Mouse (Mus musculus) adrenal gland, adult 8-10 months (tissue): ENCODE data around the gene Flad1. TPM values are rescaled to one million over a fixed set of nuclear protein-coding genes. Genes with fewer than 3 reads are reported as not detected.

Experiments
- DNase-seq: peaks from one replicate; pipeline ENCODE4 v3.0.0; 2022
- total RNA-seq, 4 experiments: library from RNA; stranded (reverse); gene quantifications; 2 replicates each; pipeline ENCODE4 v1.2.4; 2022

The Flad1 gene
- total RNA-seq, 4 experiments from 2014 or later, result 25.7 to 39.9 (median 33.0) TPM

GRCm38 (mm10) chr3:89425876-89426275 is 14.2 kb upstream of the Flad1 start:
- no peak for DNase-seq

DNA sequence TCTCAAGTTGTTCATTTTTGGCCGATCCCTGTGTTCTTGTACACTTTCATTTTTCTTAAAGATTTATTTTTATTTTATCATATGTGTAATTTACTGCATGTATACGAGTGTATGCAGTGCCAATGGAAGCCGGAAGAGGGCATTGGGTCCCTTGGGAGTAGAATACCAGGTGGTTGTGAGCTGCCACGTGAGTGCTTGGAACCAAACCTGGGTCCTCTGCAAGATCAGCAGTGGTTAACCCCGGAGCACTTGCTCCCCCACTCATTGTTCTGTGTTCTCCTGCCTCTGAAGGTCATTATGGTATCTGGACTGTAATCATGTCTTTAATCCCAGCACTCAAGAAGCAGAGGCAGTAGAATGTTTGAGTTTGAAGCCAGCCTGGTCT is 13.5 kb upstream of the Flad1 start:
- no peak for DNase-seq

DNA sequence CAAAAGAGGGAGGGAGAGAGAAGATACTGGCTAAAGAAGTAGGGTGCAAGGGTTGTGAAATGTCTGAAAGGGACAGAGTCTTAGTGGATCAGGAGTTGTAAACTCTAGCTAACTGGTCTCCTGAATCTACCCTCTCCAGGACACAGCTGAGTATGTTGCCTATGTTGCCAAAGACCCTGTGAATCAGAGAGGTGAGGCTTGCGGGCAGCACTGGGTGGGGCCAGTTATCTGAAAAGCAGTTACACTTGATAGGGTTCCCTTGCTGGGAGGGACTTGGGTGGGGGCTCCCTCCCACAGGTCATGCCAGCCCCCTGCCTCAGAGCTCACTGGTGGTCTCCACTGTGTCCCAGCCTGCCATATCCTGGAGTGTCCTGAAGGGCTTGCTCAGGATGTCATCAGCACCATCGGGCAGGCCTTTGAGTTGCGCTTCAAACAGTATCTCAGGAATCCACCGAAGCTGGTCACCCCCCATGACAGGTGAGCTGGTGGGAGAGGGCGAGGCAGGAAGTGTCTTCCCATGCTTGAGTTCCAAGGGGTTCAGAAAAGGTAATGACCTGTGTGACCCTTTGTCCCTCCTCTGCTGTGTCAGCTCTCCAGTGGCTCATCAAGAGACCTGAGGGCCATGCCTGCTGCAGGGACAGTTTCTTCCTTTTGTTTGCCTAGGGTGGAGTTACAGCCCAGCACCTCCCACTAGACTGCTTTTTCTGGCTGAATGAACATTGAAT is 12.9 kb upstream of the Flad1 start:
- no peak for DNase-seq

- no peak for DNase-seq
These were observed 11.0 kb upstream of the Flad1 start for GRCm38 (mm10) chr3:89422556-89423205.

- DNase-seq, result no peak
These were observed 10.3 kb upstream of the Flad1 start for GRCm38 (mm10) chr3:89421810-89422473.

GRCm38 (mm10) chr3:89421002-89421774 is 9.5 kb upstream of the Flad1 start:
- DNase-seq, result peak; percentile 84

- DNase-seq, result no peak
These were observed 8.8 kb upstream of the Flad1 start for GRCm38 (mm10) chr3:89420421-89420820.

- no peak for DNase-seq
These were observed 8.3 kb upstream of the Flad1 start for GRCm38 (mm10) chr3:89419981-89420380.

GRCm38 (mm10) chr3:89419571-89419970 is 7.9 kb upstream of the Flad1 start:
- peak; percentile 69 for DNase-seq

GRCm38 (mm10) chr3:89418861-89419250 is 7.2 kb upstream of the Flad1 start:
- DNase-seq, result peak; percentile 83

DNA sequence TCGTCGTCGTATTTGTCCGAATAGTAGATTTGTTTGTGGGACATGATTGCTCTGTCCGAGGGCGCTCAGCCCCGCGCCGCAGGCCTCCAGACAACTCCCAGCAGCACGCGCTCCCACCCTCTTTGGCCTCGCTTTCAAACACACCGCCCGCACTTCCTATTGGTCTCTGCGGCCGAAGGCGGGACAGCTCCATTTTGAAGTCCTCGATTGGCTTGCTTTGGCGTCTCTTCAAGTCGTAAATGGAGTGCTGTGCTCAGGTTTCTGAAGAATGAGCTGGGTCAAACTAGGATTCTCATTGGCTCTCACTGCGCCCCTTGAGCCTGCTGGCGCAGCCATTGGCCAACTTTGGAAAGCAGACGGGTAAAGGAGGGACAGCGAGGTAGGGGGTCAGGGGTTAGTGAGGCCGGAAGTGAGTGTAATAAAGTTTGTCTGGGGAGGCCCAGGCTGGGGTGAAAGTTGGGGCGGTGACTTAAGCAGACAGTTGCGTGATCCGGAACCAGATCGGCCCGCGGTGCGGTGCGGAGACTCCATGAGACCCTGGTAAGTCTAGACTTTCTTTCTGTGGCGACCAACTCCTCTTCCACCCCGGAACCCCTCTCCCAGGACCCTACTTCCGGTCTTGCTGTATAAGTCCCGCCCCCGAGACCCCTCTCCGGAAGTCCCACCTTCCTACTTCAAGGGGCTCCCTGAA is 6.6 kb upstream of the Flad1 start, which contains the start of the genes Cks1b and Shc1:
Gene Cks1b, minus strand, starts transcription at position 214 of the 691 bp plus-strand sequence.
Gene Shc1, plus strand, starts transcription at position 274 of the 691 bp plus-strand sequence.
- peak; percentile 98 for DNase-seq

- DNase-seq, result no peak
These were observed 6.1 kb upstream of the Flad1 start for GRCm38 (mm10) chr3:89417840-89418169.

DNA sequence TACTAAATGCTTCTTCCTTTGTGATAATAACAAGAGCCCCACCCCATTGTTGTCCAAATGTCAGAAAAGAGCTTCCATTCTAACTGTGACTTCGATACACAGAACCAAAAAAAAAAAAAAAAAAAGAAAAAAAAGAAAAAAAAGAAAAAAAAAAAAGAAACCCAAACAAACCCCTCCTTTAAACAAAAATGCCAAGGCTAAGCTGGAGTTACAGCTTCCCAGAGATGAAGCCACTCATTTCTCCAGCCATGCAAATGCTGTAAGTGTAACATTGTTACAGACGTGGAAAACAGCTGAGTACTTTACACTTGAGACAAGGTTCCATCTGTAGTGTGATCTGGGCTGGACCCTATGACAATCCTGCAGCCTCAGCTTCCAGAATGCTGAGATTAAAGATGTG is 5.5 kb upstream of the Flad1 start:
- DNase-seq, result no peak

DNA sequence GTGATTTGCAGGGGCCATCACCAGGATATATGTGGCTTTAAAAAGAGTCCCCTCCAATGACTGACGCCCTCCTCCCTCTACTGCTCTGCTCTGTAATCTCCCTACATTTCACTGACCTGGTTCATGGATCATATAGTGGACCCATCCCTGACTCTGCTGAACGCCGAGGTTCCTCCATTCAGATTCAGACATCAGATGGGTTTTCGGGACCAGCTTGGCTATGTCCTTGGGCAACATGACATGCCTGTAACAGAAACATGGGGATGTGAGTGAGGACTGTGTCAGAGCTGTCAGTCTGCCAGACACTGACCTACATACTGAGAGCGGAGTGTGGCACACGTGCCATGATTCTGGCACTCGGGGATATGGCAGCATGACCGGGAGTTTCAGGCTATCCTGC is 4.5 kb upstream of the Flad1 start:
- no peak for DNase-seq

DNA sequence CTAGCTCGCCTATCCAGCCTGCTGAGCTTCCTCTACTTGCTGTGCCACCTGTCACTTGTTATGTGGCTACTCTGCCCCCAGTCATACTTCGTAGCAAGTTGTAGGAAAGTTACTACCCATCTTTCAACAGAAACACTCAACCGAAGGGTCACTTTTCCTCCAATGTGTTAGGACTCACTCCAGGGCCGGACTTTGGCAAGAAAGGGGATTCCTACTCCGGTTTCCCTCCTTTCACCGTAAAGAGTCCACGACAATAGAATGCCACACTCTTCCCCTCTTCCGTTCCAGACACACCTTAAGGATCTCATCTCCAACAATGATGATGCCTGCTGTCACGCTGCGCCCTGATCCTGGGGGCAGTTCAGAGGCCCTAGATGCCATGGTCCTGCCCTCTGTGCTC is 806 bp downstream of the Flad1 start:
- DNase-seq, result no peak

DNA sequence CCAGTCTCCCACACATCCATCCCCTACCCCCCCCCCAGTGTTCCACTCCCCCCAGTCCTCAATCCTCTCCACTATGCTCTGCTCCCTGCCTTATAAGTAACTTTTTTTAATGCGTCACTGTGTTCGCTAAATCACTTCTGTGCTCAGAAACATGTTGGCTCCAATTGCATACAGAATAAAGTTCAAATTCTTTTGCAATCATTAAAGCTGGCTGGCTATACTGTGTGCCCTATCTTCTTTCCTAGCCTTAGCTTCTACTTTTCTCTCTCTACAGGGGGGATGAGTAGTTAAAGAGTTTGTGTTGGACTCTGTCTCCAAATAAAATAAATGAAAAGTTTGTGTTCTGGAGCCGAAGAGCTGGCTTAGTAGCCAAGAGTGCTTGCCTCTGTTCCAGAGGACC is 2.0 kb downstream of the Flad1 start:
- DNase-seq, result no peak

GRCm38 (mm10) chr3:89408448-89408847 is 3.2 kb downstream of the Flad1 start:
- no peak for DNase-seq

DNA sequence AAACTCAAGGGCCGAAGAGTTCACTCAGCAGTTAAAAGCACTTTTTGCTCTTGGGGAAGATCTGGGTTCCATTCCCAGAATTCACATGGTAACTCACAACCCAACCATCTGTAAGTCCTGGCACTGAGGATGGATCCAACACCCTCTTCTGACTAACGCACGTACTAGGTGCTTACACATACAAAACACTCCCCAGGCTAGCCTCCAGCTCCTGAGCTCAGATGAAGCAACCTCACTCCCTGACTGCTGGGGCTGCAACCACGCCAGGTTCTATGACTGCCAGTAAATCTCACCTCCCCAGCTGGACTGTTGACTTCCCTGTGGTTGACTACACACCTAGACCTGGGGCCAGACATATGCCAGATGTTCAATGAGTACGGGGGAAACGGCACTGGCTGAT is 4.8 kb downstream of the Flad1 start:
- DNase-seq, result no peak

DNA sequence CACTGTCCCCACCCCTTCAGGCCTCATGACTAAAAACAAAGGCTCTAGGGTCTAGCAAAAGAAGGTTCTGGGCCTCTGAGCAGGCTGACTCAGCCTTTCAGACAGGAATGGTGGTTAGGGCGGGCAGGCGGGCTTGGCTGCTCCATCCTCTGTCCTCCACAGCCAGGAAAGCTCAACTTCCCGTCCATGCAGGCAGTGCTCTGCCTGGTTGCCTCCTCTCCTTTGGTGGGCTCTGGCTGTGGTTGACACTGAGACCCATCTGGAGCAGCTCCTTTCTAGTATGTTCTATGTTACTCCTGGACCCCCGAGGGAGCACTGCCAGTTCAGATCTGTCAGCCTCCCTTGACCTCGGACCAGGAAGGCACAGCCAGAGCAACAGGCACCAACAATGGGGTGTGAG is 9.0 kb downstream of the Flad1 start, which contains the start of gene Lenep:
Gene Lenep, minus strand, starts transcription at position 101 of the 400 bp plus-strand sequence.
- DNase-seq, result no peak

- DNase-seq, result no peak
These were observed 10.3 kb downstream of the Flad1 start for GRCm38 (mm10) chr3:89401329-89401728.

DNA sequence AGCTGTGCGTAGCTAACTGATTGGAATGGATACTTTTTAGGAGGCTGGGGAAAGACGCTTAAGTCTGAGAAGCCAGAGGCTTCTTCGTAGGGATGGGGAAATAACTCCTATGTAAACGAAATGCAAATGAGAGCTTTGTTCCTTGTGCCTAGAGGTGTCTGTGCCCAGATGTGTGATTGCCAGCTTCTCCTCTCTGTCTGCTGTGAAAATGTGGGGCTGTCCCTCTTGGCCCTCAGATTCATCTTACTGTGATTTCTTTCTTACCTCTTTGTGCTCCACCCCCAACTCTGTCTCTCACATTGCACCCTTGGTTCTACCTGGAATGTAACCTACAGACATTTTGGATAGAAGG is 15.0 kb downstream of the Flad1 start:
- DNase-seq, result no peak
